Mouse (Mus musculus) kidney, embryonic 14.5 days (tissue): ENCODE data around the gene Mier2. TPM values are rescaled to one million over a fixed set of nuclear protein-coding genes. Genes with fewer than 3 reads are reported as not detected.

Experiments used
- ATAC-seq: fragments of 200-750 bp; cut with Nextera tagmentation; 2 replicates; pipeline ENCODE4 v1.8.0; 2017; ENCODE audit warnings: moderate number of reproducible peaks, mild to moderate bottlenecking, moderate TSS enrichment, moderate library complexity; ENCODE audit not compliant: low FRiP score, low TSS enrichment
- H3K27ac ChIP-seq: fragments of 300-500 bp; sonication (generic); 2 replicates; pipeline ENCODE4 v1.5.1; 2014; ENCODE audit warnings: low read depth, mild to moderate bottlenecking, low read length, moderate library complexity, mixed read lengths
- H3K27me3 ChIP-seq: fragments of 300-500 bp; sonication (generic); 2 replicates; pipeline ENCODE4 v1.6.1; 2014; ENCODE audit warnings: mild to moderate bottlenecking, low read length; ENCODE audit not compliant: control insufficient read depth, insufficient read depth
- H3K36me3 ChIP-seq: fragments of 300-500 bp; sonication (generic); 2 replicates; pipeline ENCODE4 v1.6.1; 2014; ENCODE audit warnings: low read length, mixed read lengths; ENCODE audit not compliant: control insufficient read depth, insufficient read depth
- H3K4me1 ChIP-seq: fragments of 300-500 bp; sonication (generic); 2 replicates; pipeline ENCODE4 v1.6.1; 2014; ENCODE audit warnings: low read length, mixed read lengths; ENCODE audit not compliant: control insufficient read depth, insufficient read depth
- H3K4me2 ChIP-seq: fragments of 300-500 bp; sonication (generic); replicated peaks from 2 replicates; pipeline ENCODE4 v1.6.1; 2014; ENCODE audit warnings: low read depth, mild to moderate bottlenecking, low read length
- H3K4me3 ChIP-seq: fragments of 300-500 bp; sonication (generic); 2 replicates; pipeline ENCODE4 v1.5.1; 2014; ENCODE audit warnings: mild to moderate bottlenecking, low read length
- H3K9ac ChIP-seq: fragments of 300-500 bp; sonication (generic); 2 replicates; pipeline ENCODE4 v1.6.1; 2014; ENCODE audit warnings: low read depth, mild to moderate bottlenecking, low read length, moderate library complexity
- H3K9me3 ChIP-seq: fragments of 300-500 bp; sonication (generic); 2 replicates; pipeline ENCODE4 v1.6.1; 2016; ENCODE audit warnings: low read length; ENCODE audit not compliant: control insufficient read depth
- WGBS: fragments of 180-500 bp; shearing (Covaris S2); extraction: QIAGEN DNeasy Blood & Tissue Kit; methylation state at CpG from one replicate; pipeline ENCODE4 v1.1.7; 2014; 5-methylcytosine and 5-hydroxymethylcytosine counted together
- polyA plus RNA-seq: library from polyadenylated mRNA; unstranded; fragments of >200 nt; fragmentation: Nextera tagmentation; extraction: Ambion mirVana; gene quantifications from 2 replicates; pipeline ENCODE4 v1.2.1, GENCODE M21; 2014

The Mier2 gene
- polyA plus RNA-seq, 1 experiment from 2014 or later = 47.4 TPM

DNA sequence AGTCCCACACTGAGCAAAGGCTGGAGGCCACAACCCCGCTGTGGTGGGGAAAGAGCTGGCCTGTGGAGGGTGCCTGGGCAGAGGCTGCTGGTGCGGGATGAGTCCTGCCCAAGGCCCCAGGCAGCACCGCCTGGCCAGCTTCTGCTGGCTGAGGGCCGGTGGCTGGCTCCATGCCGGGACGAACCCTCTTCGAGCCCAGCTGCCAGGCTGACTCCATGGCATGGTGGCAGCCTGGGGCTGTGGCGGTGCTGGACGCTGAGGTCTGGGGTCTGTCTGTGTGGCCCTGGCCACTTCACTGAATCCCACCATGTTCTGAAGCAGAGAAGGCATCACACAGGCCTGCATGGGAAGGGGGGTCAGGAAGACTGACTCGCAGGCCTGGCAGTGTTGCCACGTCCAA, 14.3 kb downstream of the Mier2 start:
- Histone ChIP-seq H3K4me2 (no peak overlapping the region), H3K4me1 (no peaks in the 10 kb centered on the region), H3K36me3 (peaks cover 68% of the 10 kb centered on the region), H3K9me3 (no peaks in the 10 kb centered on the region), H3K27me3 (no peaks in the 10 kb centered on the region), H3K9ac (no peak overlapping the region), H3K27ac (no peak overlapping the region), H3K4me3 (no peak overlapping the region)
- WGBS = 96% methylated on average over 11 of the region's 11 CpGs
- ATAC-seq = no peak

DNA sequence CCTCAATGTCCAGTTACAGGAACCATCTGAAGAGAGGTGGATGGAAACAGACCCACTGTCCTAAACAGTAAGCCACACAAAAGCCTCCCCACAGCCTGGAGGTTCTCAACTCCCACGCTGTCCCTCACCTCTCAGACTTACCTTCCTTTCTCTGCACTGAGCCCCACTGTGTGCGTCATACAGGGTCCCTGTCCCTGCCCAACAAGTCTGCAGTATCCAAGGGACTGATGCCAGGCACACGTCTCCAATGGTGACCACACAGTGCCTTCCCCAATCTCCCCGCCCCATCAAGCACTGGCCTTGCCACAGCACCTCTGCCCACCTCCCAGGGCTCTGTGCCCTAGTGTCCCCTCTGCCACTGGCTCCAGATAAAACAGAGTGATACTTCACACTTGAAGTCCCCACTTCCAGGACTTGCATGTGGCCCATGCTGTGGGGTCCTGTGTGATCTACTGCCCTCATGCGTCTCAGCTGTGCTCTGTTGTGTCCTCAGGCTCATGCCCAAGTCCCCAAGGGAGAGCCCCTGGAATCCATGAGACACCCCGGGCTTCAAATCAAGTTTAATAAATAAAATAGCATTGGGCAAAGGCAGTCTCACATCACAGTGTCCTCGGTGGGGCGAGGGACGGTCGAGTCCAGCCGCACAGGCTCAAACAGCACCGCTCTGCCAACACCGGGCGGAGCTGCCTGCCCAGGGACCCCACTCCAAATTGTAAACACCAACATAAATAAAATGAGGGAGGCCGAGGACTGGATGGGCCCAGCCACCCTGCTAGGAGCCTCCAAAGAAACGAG, 15.1 kb downstream of the Mier2 start:
- ATAC-seq = no peak
- Histone ChIP-seq H3K4me3 (no peak overlapping the region), H3K27ac (no peak overlapping the region), H3K36me3 (peaks cover 59% of the 10 kb centered on the region), H3K9ac (no peak overlapping the region), H3K9me3 (no peaks in the 10 kb centered on the region), H3K4me2 (no peak overlapping the region), H3K4me1 (no peaks in the 10 kb centered on the region), H3K27me3 (no peaks in the 10 kb centered on the region)
- WGBS = 93% methylated on average over 16 of the region's 16 CpGs

DNA sequence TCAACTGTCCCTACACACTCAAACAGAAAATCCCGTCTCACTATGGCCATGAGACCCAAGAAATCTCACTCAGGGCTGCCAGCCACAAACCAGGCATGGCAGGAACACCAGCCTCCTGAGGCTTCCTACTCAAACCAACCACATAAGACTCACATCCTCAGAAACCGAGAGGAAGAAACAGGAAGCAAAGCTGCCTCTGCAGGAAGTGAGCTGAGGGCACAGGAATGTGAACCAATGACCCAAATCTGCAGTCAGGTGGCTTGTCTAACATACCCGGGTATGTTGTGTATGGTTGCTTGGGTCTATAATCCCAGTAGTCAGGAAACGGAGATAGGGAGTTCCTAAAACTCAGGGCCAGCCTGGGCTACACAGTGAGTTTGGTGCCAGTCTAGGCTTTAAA, 16.1 kb downstream of the Mier2 start:
- Histone ChIP-seq H3K36me3 (peaks cover 49% of the 10 kb centered on the region), H3K27ac (no peak overlapping the region), H3K9ac (no peak overlapping the region), H3K27me3 (no peaks in the 10 kb centered on the region), H3K9me3 (no peaks in the 10 kb centered on the region), H3K4me3 (no peak overlapping the region), H3K4me1 (peaks cover 1% of the 10 kb centered on the region; the same call in 1 of the 2 replicates), H3K4me2 (no peak overlapping the region)
- WGBS = 60% methylated on average over 4 of the region's 4 CpGs
- no peak for ATAC-seq

DNA sequence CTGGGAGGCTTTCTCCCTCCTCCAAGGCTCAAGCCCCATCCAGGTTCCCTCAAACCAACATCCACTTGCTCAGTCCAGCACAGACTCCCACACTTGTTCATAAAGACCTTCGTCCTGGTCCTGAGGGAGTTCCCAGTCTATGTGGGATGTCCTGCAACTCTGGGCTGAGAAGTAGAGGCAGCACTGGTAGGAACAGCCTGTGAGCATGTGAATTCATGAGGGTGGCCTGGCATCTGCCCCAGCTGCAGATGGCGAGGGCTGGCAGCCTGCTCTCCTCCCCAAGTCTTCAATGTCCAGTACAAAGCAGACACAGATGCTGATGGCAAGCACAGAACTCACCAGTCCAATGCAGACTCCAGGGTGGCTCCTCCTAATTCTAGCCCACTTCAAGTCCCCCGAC, 16.7 kb downstream of the Mier2 start:
- Histone ChIP-seq H3K4me3 (no peak overlapping the region), H3K9ac (no peak overlapping the region), H3K27ac (no peak overlapping the region), H3K4me2 (no peak overlapping the region), H3K27me3 (no peaks in the 10 kb centered on the region), H3K9me3 (no peaks in the 10 kb centered on the region), H3K36me3 (peaks cover 44% of the 10 kb centered on the region), H3K4me1 (peaks cover 4% of the 10 kb centered on the region; the same call in 1 of the 2 replicates)
- no peak for ATAC-seq
- WGBS = 83% methylated on average over 3 of the region's 3 CpGs

DNA sequence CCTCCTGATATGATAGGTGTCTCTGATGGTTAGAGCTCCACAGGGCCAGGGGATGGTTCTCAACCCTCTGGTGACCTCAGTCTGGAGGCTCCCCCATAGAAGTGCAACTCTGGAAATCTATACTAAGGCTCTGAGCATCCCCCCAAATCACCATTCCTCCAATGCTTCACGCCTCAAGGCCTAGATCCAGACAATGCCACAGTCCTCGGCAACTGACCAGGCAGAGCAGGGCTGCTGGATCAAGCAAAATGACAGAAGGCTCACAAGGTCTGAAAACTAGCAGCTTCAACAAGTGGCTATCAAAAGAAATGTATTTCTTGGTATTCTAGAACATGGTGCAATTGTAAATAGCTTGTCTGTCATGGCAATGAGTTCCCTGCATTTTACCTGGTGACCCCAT, 17.2 kb downstream of the Mier2 start:
- WGBS = 87% methylated on average over 2 of the region's 2 CpGs
- Histone ChIP-seq H3K36me3 (peaks cover 38% of the 10 kb centered on the region), H3K4me1 (peaks cover 4% of the 10 kb centered on the region; the same call in 1 of the 2 replicates), H3K4me2 (no peak overlapping the region), H3K27ac (no peak overlapping the region), H3K27me3 (no peaks in the 10 kb centered on the region), H3K9me3 (no peaks in the 10 kb centered on the region), H3K4me3 (no peak overlapping the region), H3K9ac (no peak overlapping the region)
- no peak for ATAC-seq

DNA sequence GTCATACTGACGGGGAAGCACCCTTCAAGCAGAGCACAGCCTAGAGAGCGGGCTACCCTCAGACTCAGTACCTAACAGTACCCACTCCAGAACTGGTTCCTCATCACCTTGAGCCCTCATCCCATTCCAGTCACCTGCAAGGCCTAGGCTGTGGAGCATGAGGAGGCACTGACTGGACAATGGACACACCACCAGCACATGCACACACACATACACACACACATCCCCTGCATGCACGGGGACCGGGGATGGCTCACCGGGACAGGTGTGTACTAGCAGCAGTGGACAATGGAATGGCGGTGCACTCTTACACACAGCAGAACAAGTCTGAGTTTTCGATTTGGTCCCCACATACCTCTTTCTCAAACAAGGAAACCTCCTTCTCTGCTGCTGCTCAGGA, 17.7 kb downstream of the Mier2 start:
- Histone ChIP-seq H3K4me1 (peaks cover 8% of the 10 kb centered on the region), H3K9me3 (no peaks in the 10 kb centered on the region), H3K4me3 (no peak overlapping the region), H3K4me2 (no peak overlapping the region), H3K27ac (no peak overlapping the region), H3K36me3 (peaks cover 33% of the 10 kb centered on the region), H3K9ac (no peak overlapping the region), H3K27me3 (no peaks in the 10 kb centered on the region)
- ATAC-seq = no peak
- 89% methylated on average over 7 of the region's 7 CpGs for WGBS

DNA sequence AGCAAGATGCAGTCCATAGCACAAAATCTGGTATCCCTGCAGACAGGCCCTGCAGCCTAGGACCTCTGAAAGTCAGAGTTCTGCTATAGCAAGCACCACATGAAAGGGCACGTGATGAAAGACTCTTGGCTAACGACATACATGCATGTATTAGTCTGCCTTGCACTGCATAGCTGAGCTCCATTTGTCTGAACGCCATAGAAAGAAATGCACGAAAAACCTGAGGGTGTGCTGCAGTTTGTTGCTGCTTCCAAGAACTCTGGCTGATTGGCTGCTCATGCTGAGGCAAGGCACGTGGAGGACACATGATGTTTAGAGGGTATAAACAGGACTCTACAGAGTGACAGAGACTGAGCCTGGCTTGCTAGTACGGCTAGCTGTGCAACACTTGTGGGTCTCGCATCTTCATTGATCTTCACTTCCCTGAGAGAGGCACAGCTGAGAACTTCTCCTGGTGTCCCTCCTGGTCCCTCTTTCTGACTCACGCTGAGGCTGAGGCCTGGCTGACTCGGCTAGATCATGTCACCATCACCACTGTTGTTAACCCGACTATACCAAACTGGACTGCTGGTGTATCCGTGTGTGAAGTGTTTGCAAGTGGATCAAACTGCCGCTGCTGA, 18.4 kb downstream of the Mier2 start:
- Histone ChIP-seq H3K4me1 (peaks cover 8% of the 10 kb centered on the region), H3K9me3 (no peaks in the 10 kb centered on the region), H3K4me3 (no peak overlapping the region), H3K36me3 (peaks cover 26% of the 10 kb centered on the region), H3K4me2 (no peak overlapping the region), H3K27me3 (no peaks in the 10 kb centered on the region), H3K9ac (no peak overlapping the region), H3K27ac (no peak overlapping the region)
- no peak for ATAC-seq
- 79% methylated on average over 12 of the region's 12 CpGs for WGBS

DNA sequence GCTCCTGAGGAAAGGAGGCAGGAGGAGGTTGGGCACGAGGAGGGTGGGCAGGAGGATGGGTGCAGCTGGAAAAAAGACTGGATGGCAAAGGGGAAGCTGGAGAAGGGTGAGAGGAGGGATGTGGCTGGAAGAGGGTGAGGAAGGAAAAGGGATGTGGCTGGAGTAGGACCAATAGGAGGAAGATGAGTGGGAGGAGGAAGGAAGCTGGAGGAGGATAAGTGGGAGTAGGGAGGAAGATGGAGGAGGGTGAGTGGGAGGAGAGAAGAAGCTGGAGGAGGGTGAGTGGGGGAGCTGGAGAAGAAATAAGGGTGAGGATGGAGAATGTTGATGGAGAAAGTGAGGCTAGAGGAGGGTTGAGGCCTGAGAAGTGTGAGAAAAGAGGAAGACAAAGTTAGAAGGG, 19.6 kb downstream of the Mier2 start:
- Histone ChIP-seq H3K4me3 (no peak overlapping the region), H3K4me1 (peaks cover 8% of the 10 kb centered on the region), H3K36me3 (peaks cover 15% of the 10 kb centered on the region), H3K9me3 (no peaks in the 10 kb centered on the region), H3K27me3 (no peaks in the 10 kb centered on the region), H3K27ac (no peak overlapping the region), H3K4me2 (no peak overlapping the region), H3K9ac (no peak overlapping the region)
- no peak for ATAC-seq
- 58% methylated on average over 1 of the region's 1 CpGs for WGBS

DNA sequence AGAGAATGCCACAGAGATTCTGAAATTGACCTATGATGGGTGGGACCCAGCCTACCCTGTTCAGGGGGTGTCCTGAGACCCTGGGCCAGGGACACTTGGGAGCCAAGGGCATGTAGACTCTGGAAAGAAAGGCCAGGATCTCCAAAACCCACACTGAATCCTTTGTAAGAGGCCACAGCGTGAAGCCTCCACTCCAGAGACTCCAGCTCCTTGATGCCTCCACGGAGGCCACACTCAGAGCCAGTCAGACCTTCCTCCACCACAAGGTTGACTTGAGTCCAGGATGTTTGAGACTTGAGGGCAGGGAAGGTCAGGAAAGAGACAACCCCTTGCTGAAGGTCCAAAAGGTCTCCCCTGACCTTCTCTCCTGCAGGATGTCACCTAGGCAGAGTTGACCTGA, 20.6 kb downstream of the Mier2 start:
- H3K36me3 ChIP-seq = peaks cover 5% of the 10 kb centered on the region; the same call in 1 of the 2 replicates
- no peak overlapping the region for H3K9ac ChIP-seq
- no peaks in the 10 kb centered on the region for H3K27me3 ChIP-seq
- no peak overlapping the region for H3K27ac ChIP-seq
- H3K9me3 ChIP-seq = no peaks in the 10 kb centered on the region
- ATAC-seq = no peak
- WGBS = 83% methylated on average over 2 of the region's 2 CpGs
- H3K4me2 ChIP-seq = no peak overlapping the region
- peaks cover 8% of the 10 kb centered on the region for H3K4me1 ChIP-seq
- no peak overlapping the region for H3K4me3 ChIP-seq
